Mouse (Mus musculus): ENCODE measurements at regions not wholly inside any gene's neighbourhood (a gene's known extent, or its start where the extent isn't known, plus 50 kb on each side); places are given as distances from the start of the nearest gene placed in this dataset.

GRCm38 (mm10) chr1:176417251-176417650 is 142.1 kb upstream of the Pld5 start:
- no peak overlapping the region for H3K4me3 ChIP-seq (ENCODE audit: control insufficient read depth in 1 of 2, insufficient read depth in 1 of 2, low read depth in 1 of 2, low read length in 2 of 2)
- no peak overlapping the region for H3K9ac ChIP-seq (ENCODE audit: low read length)
- H3K27ac ChIP-seq (replicated peaks in 1 of 2; ENCODE audit: control insufficient read depth in 1 of 2, insufficient read depth in 1 of 2, low read depth in 2 of 2, low read length in 2 of 2), result no peak overlapping the region
- H3K4me1 ChIP-seq (ENCODE audit: control insufficient read depth in 2 of 2, insufficient read depth in 2 of 2, low read length in 2 of 2), result no peaks in the 10 kb centered on the region
- no peak for ATAC-seq (ENCODE audit: insufficient number of reproducible peaks, insufficient read depth, low FRiP score, low read depth)
- H3K9me3 ChIP-seq (ENCODE audit: control insufficient read depth, low read length), result no peaks in the 10 kb centered on the region
- WGBS, result 81% methylated on average over 1 of the region's 1 CpGs
- H3K36me3 ChIP-seq (ENCODE audit: control insufficient read depth, insufficient read depth, low read length), result no peaks in the 10 kb centered on the region
- H3K27me3 ChIP-seq (ENCODE audit: control insufficient read depth, insufficient read depth, low read length), result no peaks in the 10 kb centered on the region
- H3K4me2 ChIP-seq (ENCODE audit: low read length), result no peak overlapping the region

- H3K9ac ChIP-seq (ENCODE audit: low read length), result no peak overlapping the region
- no peak overlapping the region for H3K4me3 ChIP-seq (ENCODE audit: control insufficient read depth in 1 of 2, insufficient read depth in 1 of 2, low read depth in 1 of 2, low read length in 2 of 2)
- WGBS, result 75% methylated on average over 3 of the region's 3 CpGs
- no peaks in the 10 kb centered on the region for H3K27me3 ChIP-seq (ENCODE audit: control insufficient read depth, insufficient read depth, low read length)
- H3K27ac ChIP-seq (replicated peaks in 1 of 2; ENCODE audit: control insufficient read depth in 1 of 2, insufficient read depth in 1 of 2, low read depth in 2 of 2, low read length in 2 of 2), result no peak overlapping the region
- H3K4me2 ChIP-seq (ENCODE audit: low read length), result no peak overlapping the region
- no peaks in the 10 kb centered on the region for H3K9me3 ChIP-seq (ENCODE audit: control insufficient read depth, low read length)
- H3K4me1 ChIP-seq (ENCODE audit: control insufficient read depth in 2 of 2, insufficient read depth in 2 of 2, low read length in 2 of 2), result no peaks in the 10 kb centered on the region
- H3K36me3 ChIP-seq (ENCODE audit: control insufficient read depth, insufficient read depth, low read length), result no peaks in the 10 kb centered on the region
- no peak for ATAC-seq (ENCODE audit: insufficient number of reproducible peaks, insufficient read depth, low FRiP score, low read depth)
These were observed 129.0 kb upstream of the Pld5 start for GRCm38 (mm10) chr1:176404128-176404527.

- no peak overlapping the region for H3K4me2 ChIP-seq (ENCODE audit: low read length)
- no peaks in the 10 kb centered on the region for H3K36me3 ChIP-seq (ENCODE audit: control insufficient read depth, insufficient read depth, low read length)
- H3K4me1 ChIP-seq (ENCODE audit: control insufficient read depth in 2 of 2, insufficient read depth in 2 of 2, low read length in 2 of 2), result no peaks in the 10 kb centered on the region
- no peaks in the 10 kb centered on the region for H3K9me3 ChIP-seq (ENCODE audit: control insufficient read depth, low read length)
- no peak for ATAC-seq (ENCODE audit: insufficient number of reproducible peaks, insufficient read depth, low FRiP score, low read depth)
- no peak overlapping the region for H3K27ac ChIP-seq (replicated peaks in 1 of 2; ENCODE audit: control insufficient read depth in 1 of 2, insufficient read depth in 1 of 2, low read depth in 2 of 2, low read length in 2 of 2)
- H3K27me3 ChIP-seq (ENCODE audit: control insufficient read depth, insufficient read depth, low read length), result no peaks in the 10 kb centered on the region
- no peak overlapping the region for H3K9ac ChIP-seq (ENCODE audit: low read length)
- no peak overlapping the region for H3K4me3 ChIP-seq (ENCODE audit: control insufficient read depth in 1 of 2, insufficient read depth in 1 of 2, low read depth in 1 of 2, low read length in 2 of 2)
These were observed 104.5 kb upstream of the Pld5 start for GRCm38 (mm10) chr1:176379645-176380044.

GRCm38 (mm10) chr1:176366900-176367299 is 91.8 kb upstream of the Pld5 start:
- no peak for ATAC-seq (ENCODE audit: insufficient number of reproducible peaks, insufficient read depth, low FRiP score, low read depth)
- 90% methylated on average over 3 of the region's 3 CpGs for WGBS
- Histone ChIP-seq H3K9ac (ENCODE audit: low read length) (no peak overlapping the region), H3K4me1 (ENCODE audit: control insufficient read depth in 2 of 2, insufficient read depth in 2 of 2, low read length in 2 of 2) (no peaks in the 10 kb centered on the region), H3K27me3 (ENCODE audit: control insufficient read depth, insufficient read depth, low read length) (no peaks in the 10 kb centered on the region), H3K4me2 (ENCODE audit: low read length) (no peak overlapping the region), H3K27ac (replicated peaks in 1 of 2; ENCODE audit: control insufficient read depth in 1 of 2, insufficient read depth in 1 of 2, low read depth in 2 of 2, low read length in 2 of 2) (no peak overlapping the region), H3K4me3 (ENCODE audit: control insufficient read depth in 1 of 2, insufficient read depth in 1 of 2, low read depth in 1 of 2, low read length in 2 of 2) (no peak overlapping the region), H3K36me3 (ENCODE audit: control insufficient read depth, insufficient read depth, low read length) (no peaks in the 10 kb centered on the region), H3K9me3 (ENCODE audit: control insufficient read depth, low read length) (no peaks in the 10 kb centered on the region)

GRCm38 (mm10) chr1:176360957-176361356 is 85.8 kb upstream of the Pld5 start:
- no peak overlapping the region for H3K4me2 ChIP-seq (ENCODE audit: low read length)
- H3K9ac ChIP-seq (ENCODE audit: low read length), result no peak overlapping the region
- no peaks in the 10 kb centered on the region for H3K4me1 ChIP-seq (ENCODE audit: control insufficient read depth in 2 of 2, insufficient read depth in 2 of 2, low read length in 2 of 2)
- no peaks in the 10 kb centered on the region for H3K9me3 ChIP-seq (ENCODE audit: control insufficient read depth, low read length)
- WGBS, result 88% methylated on average over 3 of the region's 3 CpGs
- no peak for ATAC-seq (ENCODE audit: insufficient number of reproducible peaks, insufficient read depth, low FRiP score, low read depth)
- no peak overlapping the region for H3K4me3 ChIP-seq (ENCODE audit: control insufficient read depth in 1 of 2, insufficient read depth in 1 of 2, low read depth in 1 of 2, low read length in 2 of 2)
- H3K27me3 ChIP-seq (ENCODE audit: control insufficient read depth, insufficient read depth, low read length), result no peaks in the 10 kb centered on the region
- no peaks in the 10 kb centered on the region for H3K36me3 ChIP-seq (ENCODE audit: control insufficient read depth, insufficient read depth, low read length)
- H3K27ac ChIP-seq (replicated peaks in 1 of 2; ENCODE audit: control insufficient read depth in 1 of 2, insufficient read depth in 1 of 2, low read depth in 2 of 2, low read length in 2 of 2), result no peak overlapping the region

- no peaks in the 10 kb centered on the region for H3K27me3 ChIP-seq (ENCODE audit: control insufficient read depth, insufficient read depth, low read length)
- H3K4me2 ChIP-seq (ENCODE audit: low read length), result no peak overlapping the region
- WGBS, result 86% methylated on average over 12 of the region's 12 CpGs
- no peak overlapping the region for H3K9ac ChIP-seq (ENCODE audit: low read length)
- H3K9me3 ChIP-seq (ENCODE audit: control insufficient read depth, low read length), result no peaks in the 10 kb centered on the region
- no peak for ATAC-seq (ENCODE audit: insufficient number of reproducible peaks, insufficient read depth, low FRiP score, low read depth)
- no peak overlapping the region for H3K4me3 ChIP-seq (ENCODE audit: control insufficient read depth in 1 of 2, insufficient read depth in 1 of 2, low read depth in 1 of 2, low read length in 2 of 2)
- no peaks in the 10 kb centered on the region for H3K36me3 ChIP-seq (ENCODE audit: control insufficient read depth, insufficient read depth, low read length)
- no peak overlapping the region for H3K27ac ChIP-seq (replicated peaks in 1 of 2; ENCODE audit: control insufficient read depth in 1 of 2, insufficient read depth in 1 of 2, low read depth in 2 of 2, low read length in 2 of 2)
- H3K4me1 ChIP-seq (ENCODE audit: control insufficient read depth in 2 of 2, insufficient read depth in 2 of 2, low read length in 2 of 2), result no peaks in the 10 kb centered on the region
These were observed 85.0 kb upstream of the Pld5 start for GRCm38 (mm10) chr1:176359992-176360724.

- Histone ChIP-seq H3K4me3 (ENCODE audit: control insufficient read depth in 1 of 2, insufficient read depth in 1 of 2, low read depth in 1 of 2, low read length in 2 of 2) (no peak overlapping the region), H3K9ac (ENCODE audit: low read length) (no peak overlapping the region), H3K36me3 (ENCODE audit: control insufficient read depth, insufficient read depth, low read length) (no peaks in the 10 kb centered on the region), H3K4me1 (ENCODE audit: control insufficient read depth in 2 of 2, insufficient read depth in 2 of 2, low read length in 2 of 2) (no peaks in the 10 kb centered on the region), H3K4me2 (ENCODE audit: low read length) (no peak overlapping the region), H3K9me3 (ENCODE audit: control insufficient read depth, low read length) (no peaks in the 10 kb centered on the region), H3K27ac (replicated peaks in 1 of 2; ENCODE audit: control insufficient read depth in 1 of 2, insufficient read depth in 1 of 2, low read depth in 2 of 2, low read length in 2 of 2) (no peak overlapping the region), H3K27me3 (ENCODE audit: control insufficient read depth, insufficient read depth, low read length) (no peaks in the 10 kb centered on the region)
- WGBS, result 70% methylated on average over 12 of the region's 12 CpGs
- no peak for ATAC-seq (ENCODE audit: insufficient number of reproducible peaks, insufficient read depth, low FRiP score, low read depth)
These were observed 80.2 kb upstream of the Pld5 start for GRCm38 (mm10) chr1:176355342-176355741.

- Histone ChIP-seq H3K36me3 (ENCODE audit: control insufficient read depth, insufficient read depth, low read length) (no peaks in the 10 kb centered on the region), H3K27ac (replicated peaks in 1 of 2; ENCODE audit: control insufficient read depth in 1 of 2, insufficient read depth in 1 of 2, low read depth in 2 of 2, low read length in 2 of 2) (no peak overlapping the region), H3K4me2 (ENCODE audit: low read length) (no peak overlapping the region), H3K4me3 (ENCODE audit: control insufficient read depth in 1 of 2, insufficient read depth in 1 of 2, low read depth in 1 of 2, low read length in 2 of 2) (no peak overlapping the region), H3K9ac (ENCODE audit: low read length) (no peak overlapping the region), H3K4me1 (ENCODE audit: control insufficient read depth in 2 of 2, insufficient read depth in 2 of 2, low read length in 2 of 2) (no peaks in the 10 kb centered on the region), H3K9me3 (ENCODE audit: control insufficient read depth, low read length) (no peaks in the 10 kb centered on the region), H3K27me3 (ENCODE audit: control insufficient read depth, insufficient read depth, low read length) (no peaks in the 10 kb centered on the region)
- 56% methylated on average over 1 of the region's 1 CpGs for WGBS
- ATAC-seq (ENCODE audit: insufficient number of reproducible peaks, insufficient read depth, low FRiP score, low read depth), result no peak
These were observed 79.8 kb upstream of the Pld5 start for GRCm38 (mm10) chr1:176354898-176355297.

Measured in heart, embryonic 14.5 days (tissue).